Mouse (Mus musculus) heart, embryonic 10.5 days (tissue): ENCODE measurements around the gene Dyrk1a. TPM values are rescaled to one million over a fixed set of nuclear protein-coding genes. Genes with fewer than 3 reads are reported as not detected.

Source experiments
- DNase-seq: peaks from one replicate; pipeline ENCODE4 v3.0.0-alpha.2; 2017; ENCODE audit warnings: low spot score
- H3K27ac ChIP-seq: fragments of 300-500 bp; sonication (generic); 2 replicates; pipeline ENCODE4 v1.5.1; 2016; ENCODE audit warnings: mild to moderate bottlenecking
- H3K27me3 ChIP-seq: fragments of 300-500 bp; sonication (generic); 2 replicates; pipeline ENCODE4 v1.6.1; 2016; ENCODE audit warnings: mild to moderate bottlenecking; ENCODE audit not compliant: poor library complexity, insufficient read depth, severe bottlenecking
- H3K36me3 ChIP-seq: fragments of 300-500 bp; sonication (generic); 2 replicates; pipeline ENCODE4 v1.6.1; 2016; ENCODE audit warnings: mild to moderate bottlenecking, moderate library complexity
- H3K4me1 ChIP-seq: fragments of 300-500 bp; sonication (generic); 2 replicates; pipeline ENCODE4 v1.6.1; 2016; ENCODE audit warnings: mild to moderate bottlenecking
- H3K4me3 ChIP-seq: fragments of 300-500 bp; sonication (generic); 2 replicates; pipeline ENCODE4 v1.5.1; 2016; ENCODE audit warnings: mild to moderate bottlenecking, moderate library complexity
- H3K9me3 ChIP-seq: fragments of 300-500 bp; sonication (generic); 2 replicates; pipeline ENCODE4 v1.6.1; 2016; ENCODE audit warnings: mild to moderate bottlenecking, moderate library complexity
- WGBS: fragments of 180-500 bp; shearing (Covaris S2); methylation state at CpG from one replicate; pipeline ENCODE4 v1.1.7; 2016; 5-methylcytosine and 5-hydroxymethylcytosine counted together
- polyA plus RNA-seq: library from polyadenylated mRNA; unstranded; fragments of >200 nt; fragmentation: Nextera tagmentation; extraction: Ambion mirVana; gene quantifications from 2 replicates; pipeline ENCODE4 v1.2.1, GENCODE M21; 2016

Gene Dyrk1a
- 7.7 and 8.1 TPM in 2 replicates for polyA plus RNA-seq

DNA sequence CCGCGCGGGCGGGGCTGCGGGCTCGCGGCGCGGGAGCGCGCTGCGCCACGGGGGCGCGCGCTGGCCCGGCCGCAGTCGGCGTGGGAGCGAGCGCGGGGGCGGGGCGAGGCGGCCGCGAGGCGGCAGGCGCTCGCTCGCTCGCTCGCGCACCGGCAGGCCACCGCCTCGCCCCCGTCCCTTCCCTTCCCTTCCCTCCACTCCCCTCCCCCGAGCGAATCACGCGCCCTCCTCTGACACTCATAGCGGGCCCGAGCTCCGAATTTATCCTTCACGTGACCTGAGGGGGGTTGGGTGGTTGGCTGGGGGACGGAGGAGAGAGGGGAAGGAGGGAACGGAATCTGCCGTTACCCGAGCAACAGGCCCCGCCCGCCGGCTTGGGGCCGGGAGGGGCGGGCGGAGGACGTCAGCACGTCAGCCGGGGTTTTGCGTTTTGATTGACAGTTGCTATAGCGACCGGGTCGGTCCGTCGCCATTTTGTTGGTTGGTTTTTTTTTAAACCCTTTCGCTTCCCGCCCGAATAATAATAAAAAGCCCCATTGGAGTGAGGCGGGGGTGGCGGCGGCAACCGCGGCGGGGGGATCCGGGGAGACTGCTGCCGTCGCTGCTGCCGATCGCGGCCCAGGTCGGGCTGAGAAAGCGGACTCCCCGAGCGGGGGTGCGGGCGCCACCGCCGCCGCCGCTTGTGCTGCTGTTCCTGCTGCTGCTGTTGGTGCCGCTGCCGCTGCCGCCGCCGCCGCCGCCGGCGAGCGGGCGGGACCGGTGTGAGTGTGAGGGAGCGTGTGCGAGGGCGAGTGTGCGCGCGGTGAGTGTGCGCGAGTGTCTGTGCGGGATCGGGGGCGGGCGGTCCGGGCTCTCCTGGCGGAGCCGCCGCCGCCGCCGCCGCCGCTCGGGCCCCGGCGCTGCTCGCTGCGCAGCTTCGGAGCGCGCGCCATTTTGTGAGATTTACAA, at the start of gene Dyrk1a:
TSS of gene Dyrk1a (plus strand) at position 782 of the 948 bp plus-strand sequence.
- Histone ChIP-seq H3K27me3 (no peaks in the 10 kb centered on the region), H3K4me1 (peaks cover 25% of the 10 kb centered on the region), H3K9me3 (no peaks in the 10 kb centered on the region), H3K36me3 (no peaks in the 10 kb centered on the region), H3K4me3 (peak within 1 kb of the TSS; percentile 98), H3K27ac (peak within 1 kb of the TSS; percentile 100)
- under 1% methylated on average over 109 of the region's 133 CpGs for WGBS
- peak; percentile 99 for DNase-seq

DNA sequence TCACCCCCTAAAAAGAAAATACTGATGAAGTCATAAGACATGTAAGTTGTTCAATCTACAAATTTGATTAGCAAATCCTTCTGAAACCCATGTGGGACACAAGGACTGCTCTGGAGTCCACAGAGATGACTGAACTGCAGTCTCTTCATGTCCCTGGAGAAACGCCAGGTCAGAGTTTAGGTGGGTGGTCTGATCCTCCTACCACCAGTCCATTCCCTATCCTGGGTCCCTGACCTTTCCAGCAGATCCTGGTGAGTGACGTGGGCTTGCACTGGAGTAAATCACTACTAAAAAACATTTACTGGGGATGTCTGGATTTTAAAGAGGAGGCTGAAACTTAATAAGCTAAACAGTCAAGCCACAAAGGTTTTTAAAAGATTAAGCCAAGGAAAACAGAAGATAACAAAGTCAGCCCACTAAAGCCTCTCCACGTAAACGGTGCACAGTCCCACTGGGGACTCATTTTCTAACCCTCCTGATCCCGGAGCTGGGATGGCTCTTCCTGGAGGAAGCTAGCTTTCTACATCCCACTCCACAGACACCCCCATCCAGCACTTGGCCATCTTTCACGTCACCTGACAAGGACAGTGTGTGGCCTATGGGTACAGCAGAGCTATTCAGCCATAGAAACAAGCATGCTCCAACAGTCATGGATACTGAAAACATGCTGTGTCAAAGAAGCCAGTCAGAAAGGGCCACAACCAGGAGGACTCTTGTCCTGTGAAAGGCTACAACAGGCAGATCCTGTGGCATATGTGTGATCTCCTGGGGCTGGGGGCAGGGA, 46.0 kb upstream of the Dyrk1a start:
- Histone ChIP-seq H3K4me1 (peaks cover 41% of the 10 kb centered on the region), H3K4me3 (peak overlapping the region; percentile 13; the same call in 1 of the 2 replicates), H3K27ac (peak overlapping the region; percentile 31; the same call in 1 of the 2 replicates), H3K27me3 (no peaks in the 10 kb centered on the region), H3K9me3 (no peaks in the 10 kb centered on the region), H3K36me3 (peaks cover 6% of the 10 kb centered on the region; the same call in 1 of the 2 replicates)
- 44% methylated on average over 6 of the region's 6 CpGs for WGBS
- no peak for DNase-seq

DNA sequence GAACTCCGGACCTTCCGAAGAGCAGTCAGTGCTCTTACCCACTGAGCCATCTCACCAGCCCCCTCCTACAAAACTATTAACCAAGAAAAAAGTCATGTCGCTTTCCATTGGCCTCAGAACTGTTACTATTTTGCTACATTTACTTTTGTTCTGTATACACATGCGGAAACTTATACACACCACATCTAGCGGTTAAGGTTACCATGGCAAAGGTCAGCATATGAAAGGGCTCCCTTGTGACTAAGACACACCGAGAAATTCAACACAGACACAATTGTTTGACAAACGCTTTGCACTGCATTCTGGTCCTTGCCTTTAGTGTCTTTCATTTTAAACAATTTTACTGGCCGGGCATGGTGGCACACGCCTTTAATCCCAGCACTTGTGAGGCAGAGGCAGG, 45.1 kb upstream of the Dyrk1a start:
- H3K27ac ChIP-seq, result no peak overlapping the region
- H3K9me3 ChIP-seq, result no peaks in the 10 kb centered on the region
- 0 out of 2 replicates have a peak, but pooled peaks cover 2% of the 10 kb centered on the region for H3K36me3 ChIP-seq
- H3K27me3 ChIP-seq, result no peaks in the 10 kb centered on the region
- 91% methylated on average over 9 of the region's 9 CpGs for WGBS
- H3K4me3 ChIP-seq, result no peak overlapping the region
- H3K4me1 ChIP-seq, result peaks cover 32% of the 10 kb centered on the region
- no peak for DNase-seq

DNA sequence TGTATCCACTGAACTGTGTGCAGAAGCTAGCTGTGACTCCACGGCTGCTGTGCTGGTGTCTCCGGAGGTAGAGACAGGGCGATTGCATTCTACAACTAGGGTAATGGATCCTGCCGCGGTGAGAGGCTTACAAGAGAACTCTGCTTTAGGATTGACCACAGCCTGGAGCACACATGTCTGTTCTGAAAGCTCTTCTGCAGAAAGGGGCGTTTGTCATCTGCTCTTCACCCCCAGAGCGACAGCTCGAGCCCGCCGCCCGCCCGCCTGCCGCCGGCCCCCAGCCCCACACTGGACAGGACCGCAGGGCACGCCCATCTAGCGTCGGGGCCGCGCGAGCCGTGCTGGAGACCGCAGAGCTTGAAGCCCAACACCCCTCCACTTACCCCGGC, 43.9 kb upstream of the Dyrk1a start:
- peak overlapping the region; percentile 87 for H3K4me3 ChIP-seq
- H3K9me3 ChIP-seq, result no peaks in the 10 kb centered on the region
- no peak for DNase-seq
- H3K27ac ChIP-seq, result peak overlapping the region; percentile 95
- H3K27me3 ChIP-seq, result no peaks in the 10 kb centered on the region
- under 1% methylated on average over 24 of the region's 24 CpGs for WGBS
- peaks cover 31% of the 10 kb centered on the region for H3K4me1 ChIP-seq
- H3K36me3 ChIP-seq, result 0 out of 2 replicates have a peak, but pooled peaks cover 2% of the 10 kb centered on the region

DNA sequence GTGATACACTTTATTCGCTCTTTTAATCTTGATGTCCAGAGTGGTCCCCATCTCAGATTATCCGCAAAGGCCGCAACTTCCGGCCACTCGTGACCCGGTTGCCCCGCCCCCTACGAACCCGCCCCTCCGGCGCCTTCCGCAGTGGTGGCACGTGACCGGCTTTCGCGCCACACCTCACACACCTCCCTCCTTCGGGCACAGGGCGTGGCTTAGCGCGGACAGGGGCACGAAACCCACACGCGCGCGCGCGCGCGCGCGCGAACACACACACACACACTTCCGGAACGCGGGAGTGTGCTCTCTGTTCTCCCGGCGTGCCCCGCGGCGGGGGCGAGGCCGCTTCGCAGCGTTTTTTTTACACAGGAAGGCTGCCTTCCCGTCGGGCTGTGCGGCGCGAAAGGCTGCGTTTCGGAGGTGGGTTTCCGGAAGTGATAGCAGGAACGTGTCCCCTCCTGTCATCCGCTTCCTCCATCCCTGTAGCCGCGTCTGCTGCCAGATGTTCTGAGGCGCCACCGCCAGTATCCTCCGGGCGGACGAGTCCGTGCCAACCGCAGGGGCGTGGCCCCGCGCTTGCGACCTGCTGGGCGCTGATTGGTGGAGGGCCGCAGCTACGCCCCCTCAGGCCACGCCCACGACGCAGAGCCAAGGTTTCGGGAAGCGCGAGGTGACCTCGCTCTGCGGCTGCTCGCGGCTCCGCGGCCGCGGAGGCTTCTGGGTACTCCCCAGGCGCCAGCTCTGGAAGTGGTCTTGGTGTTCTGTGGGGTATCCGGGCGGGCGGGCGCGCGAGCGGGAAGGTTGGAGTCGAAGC, 43.3 kb upstream of the Dyrk1a start, which contains the start of gene Vps26c:
TSS of gene Vps26c (minus strand) at position 487 of the 808 bp plus-strand sequence.
- H3K9me3 ChIP-seq, result no peaks in the 10 kb centered on the region
- H3K36me3 ChIP-seq, result 0 out of 2 replicates have a peak, but pooled peaks cover 2% of the 10 kb centered on the region
- peak; percentile 99 for DNase-seq
- H3K27ac ChIP-seq, result peak within 1 kb of the TSS; percentile 95
- H3K27me3 ChIP-seq, result no peaks in the 10 kb centered on the region
- peaks cover 31% of the 10 kb centered on the region for H3K4me1 ChIP-seq
- H3K4me3 ChIP-seq, result peak within 1 kb of the TSS; percentile 87
- WGBS, result under 1% methylated on average over 93 of the region's 93 CpGs

DNA sequence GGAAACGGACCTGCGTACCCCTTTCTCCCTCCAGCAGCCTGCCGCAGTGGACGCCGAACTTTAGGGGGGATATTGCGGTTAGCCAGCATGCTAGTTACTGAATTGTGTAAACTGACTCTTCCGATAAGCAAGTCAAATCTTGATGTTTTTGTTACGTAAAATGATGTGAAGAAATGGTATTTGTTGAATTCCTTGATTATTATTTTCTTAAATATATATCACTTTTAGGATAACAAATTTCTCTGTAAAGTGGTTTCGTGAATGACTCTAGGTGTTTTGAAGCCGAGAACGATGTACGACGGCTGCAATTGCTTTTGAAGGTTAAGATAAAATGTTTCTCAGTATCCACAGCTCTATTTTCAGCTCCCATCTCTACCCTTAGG, 42.7 kb upstream of the Dyrk1a start:
- Histone ChIP-seq H3K4me3 (peak overlapping the region; percentile 87), H3K9me3 (no peaks in the 10 kb centered on the region), H3K27ac (peak overlapping the region; percentile 95), H3K4me1 (peaks cover 31% of the 10 kb centered on the region), H3K27me3 (no peaks in the 10 kb centered on the region), H3K36me3 (no peaks in the 10 kb centered on the region)
- 4% methylated on average over 13 of the region's 13 CpGs for WGBS
- DNase-seq, result no peak

DNA sequence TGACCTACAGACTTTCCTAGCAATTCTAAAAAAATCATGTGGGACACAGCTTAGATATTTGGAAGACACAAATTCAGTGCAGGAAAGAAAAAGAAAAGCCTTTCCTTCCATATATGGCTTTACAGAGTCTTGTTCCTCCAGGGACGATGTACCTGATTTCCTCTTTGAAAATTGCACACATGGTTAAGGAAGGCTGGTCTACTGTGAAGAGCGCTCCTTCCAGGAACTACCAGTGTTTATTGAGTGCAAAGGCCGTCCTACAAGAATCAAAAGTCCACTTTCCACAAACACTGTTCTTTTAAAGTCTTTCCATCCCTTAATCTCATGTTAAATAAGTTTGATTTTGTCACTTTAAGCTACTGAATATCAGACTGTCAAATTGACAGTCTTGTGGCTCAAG, 42.3 kb upstream of the Dyrk1a start:
- WGBS, result 57% methylated on average over 3 of the region's 3 CpGs
- Histone ChIP-seq H3K4me3 (peak overlapping the region; percentile 87), H3K4me1 (peaks cover 31% of the 10 kb centered on the region), H3K36me3 (no peaks in the 10 kb centered on the region), H3K27ac (peak overlapping the region; percentile 95), H3K9me3 (no peaks in the 10 kb centered on the region), H3K27me3 (no peaks in the 10 kb centered on the region)
- DNase-seq, result no peak

DNA sequence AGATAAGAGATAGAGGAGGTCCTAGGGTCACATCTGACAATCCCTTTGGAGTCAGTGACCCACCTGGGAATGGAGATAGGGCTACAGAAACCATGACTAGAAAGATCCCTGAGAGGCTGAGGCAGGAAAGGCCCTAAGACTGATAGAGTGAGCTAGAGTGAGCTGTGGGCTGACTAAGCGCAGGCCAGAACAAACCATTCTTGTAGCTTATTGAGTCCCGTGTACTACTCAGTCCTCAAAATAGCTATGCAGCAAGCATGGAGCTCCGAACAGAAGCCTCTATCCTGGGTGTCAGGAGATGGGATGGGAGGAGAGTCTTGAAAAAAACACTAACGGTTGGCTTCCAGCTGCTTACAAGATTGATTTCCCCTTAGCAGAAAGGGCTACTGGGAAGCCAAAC, 38.5 kb upstream of the Dyrk1a start:
- Histone ChIP-seq H3K4me1 (peaks cover 8% of the 10 kb centered on the region), H3K27ac (no peak overlapping the region), H3K4me3 (no peak overlapping the region), H3K9me3 (no peaks in the 10 kb centered on the region), H3K27me3 (no peaks in the 10 kb centered on the region), H3K36me3 (no peaks in the 10 kb centered on the region)
- DNase-seq, result no peak
- 84% methylated on average over 4 of the region's 4 CpGs for WGBS

DNA sequence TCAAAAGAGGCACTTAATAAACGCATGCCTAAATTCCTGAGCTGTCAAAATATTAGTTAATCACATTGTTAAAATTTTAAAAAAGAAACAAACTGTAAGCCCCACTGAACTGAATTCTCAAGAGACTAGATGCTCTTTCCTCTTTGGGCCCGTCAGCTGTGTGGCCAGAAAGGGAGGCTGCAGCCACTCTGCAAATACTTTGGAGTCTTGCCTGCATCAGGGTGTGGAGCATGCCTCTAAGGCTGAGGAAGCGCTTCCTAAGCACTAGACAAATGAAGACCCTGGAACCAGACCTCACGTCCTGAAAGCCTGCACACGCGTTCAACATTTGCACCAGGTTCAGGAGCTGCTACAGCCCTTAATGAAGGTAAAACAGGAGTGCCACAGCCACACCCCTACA, 36.1 kb upstream of the Dyrk1a start:
- Histone ChIP-seq H3K4me3 (no peak overlapping the region), H3K4me1 (peaks cover 10% of the 10 kb centered on the region), H3K9me3 (no peaks in the 10 kb centered on the region), H3K27me3 (no peaks in the 10 kb centered on the region), H3K36me3 (no peaks in the 10 kb centered on the region), H3K27ac (no peak overlapping the region)
- DNase-seq, result no peak
- 80% methylated on average over 6 of the region's 6 CpGs for WGBS

DNA sequence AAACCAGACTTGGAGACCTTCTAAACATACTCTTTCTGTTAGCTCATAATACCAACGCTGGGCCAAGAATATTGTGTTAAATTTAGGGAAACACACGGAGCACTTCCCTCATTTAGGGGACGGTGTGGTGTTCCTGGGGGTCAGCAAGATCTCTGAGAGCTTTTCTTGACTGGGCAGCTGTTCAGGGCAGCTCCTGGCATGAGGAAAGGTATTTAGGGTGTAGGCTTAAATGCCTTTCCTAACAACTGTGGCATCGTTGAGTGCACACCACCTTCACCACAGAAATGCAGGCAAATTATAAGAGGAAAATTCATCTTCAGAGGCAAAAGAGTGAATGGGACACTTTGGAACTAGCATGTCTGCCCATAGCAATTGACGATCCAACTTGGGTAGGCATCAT, 34.1 kb upstream of the Dyrk1a start:
- no peak overlapping the region for H3K27ac ChIP-seq
- no peaks in the 10 kb centered on the region for H3K9me3 ChIP-seq
- no peak overlapping the region for H3K4me3 ChIP-seq
- no peaks in the 10 kb centered on the region for H3K36me3 ChIP-seq
- 81% methylated on average over 5 of the region's 5 CpGs for WGBS
- no peaks in the 10 kb centered on the region for H3K27me3 ChIP-seq
- no peak for DNase-seq
- H3K4me1 ChIP-seq, result peaks cover 10% of the 10 kb centered on the region

DNA sequence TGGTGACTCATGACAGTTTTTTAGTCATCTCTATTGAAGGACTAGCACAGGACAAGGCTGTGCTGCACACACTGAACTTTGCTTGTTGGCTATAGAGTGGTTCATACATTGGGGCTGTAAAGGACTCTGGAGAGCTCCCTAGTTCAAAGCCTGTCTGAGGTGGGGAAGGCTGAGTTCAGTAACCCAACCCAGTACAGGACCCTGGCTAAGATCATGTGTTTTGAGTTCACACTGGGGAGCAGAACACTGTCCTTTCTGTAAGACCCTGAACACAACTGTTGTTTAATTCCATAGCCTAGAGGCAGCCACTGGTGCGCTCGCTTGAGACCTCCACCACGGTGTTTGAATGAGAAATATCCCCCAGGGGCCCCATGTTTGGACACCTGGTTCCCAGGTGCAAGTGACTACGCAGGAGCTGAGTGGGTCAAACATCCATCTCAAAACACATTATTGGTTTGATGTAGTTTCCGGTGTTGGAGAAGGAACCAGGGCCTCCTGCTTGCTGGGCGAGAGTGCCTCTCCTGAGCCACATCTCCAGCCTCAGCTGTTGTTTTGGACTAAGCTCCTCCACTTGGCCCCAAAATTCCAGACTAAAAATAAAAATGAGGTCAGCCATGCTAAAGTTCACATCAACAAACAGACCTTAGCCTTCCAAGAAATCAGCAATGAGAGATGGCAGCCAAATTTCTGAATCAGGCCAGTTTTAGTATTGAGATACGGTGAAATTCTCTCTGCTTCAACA, 33.2 kb upstream of the Dyrk1a start:
- DNase-seq, result no peak
- Histone ChIP-seq H3K27ac (no peak overlapping the region), H3K4me1 (peaks cover 10% of the 10 kb centered on the region)

DNA sequence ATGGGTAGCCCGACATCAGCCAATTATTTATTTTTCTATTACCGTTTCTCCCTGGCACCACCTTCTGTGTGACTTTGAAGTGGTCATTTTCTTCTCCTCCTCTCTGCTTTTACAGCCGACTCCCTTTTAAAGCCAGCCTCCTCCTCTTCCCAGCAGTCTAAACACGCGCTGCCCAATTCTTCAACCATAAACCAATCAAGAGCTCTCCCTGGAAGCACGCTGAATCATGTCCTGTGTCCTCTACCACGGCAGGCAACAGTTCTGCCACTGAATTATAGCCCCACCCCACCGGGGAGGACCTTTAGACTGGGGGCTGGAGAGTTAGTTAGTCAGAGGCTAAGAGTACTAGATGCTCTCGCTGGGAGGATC, 32.7 kb upstream of the Dyrk1a start:
- Histone ChIP-seq H3K27me3 (no peaks in the 10 kb centered on the region), H3K27ac (no peak overlapping the region), H3K4me3 (no peak overlapping the region), H3K4me1 (peaks cover 10% of the 10 kb centered on the region), H3K9me3 (no peaks in the 10 kb centered on the region), H3K36me3 (no peaks in the 10 kb centered on the region)
- DNase-seq, result no peak
- 63% methylated on average over 9 of the region's 9 CpGs for WGBS

More for the DNA sequence above, 33.2 kb upstream of the Dyrk1a start:
- no peak overlapping the region for H3K4me3 ChIP-seq
- no peaks in the 10 kb centered on the region for H3K27me3 ChIP-seq
- 86% methylated on average over 7 of the region's 7 CpGs for WGBS
- no peaks in the 10 kb centered on the region for H3K36me3 ChIP-seq
- H3K9me3 ChIP-seq, result no peaks in the 10 kb centered on the region
